Mouse (Mus musculus) ovary, postnatal 14 days (tissue): Measurements from ENCODE around the gene Gm1043.

Experiments used
- DNase-seq: peaks from one replicate; pipeline ENCODE4 v3.0.0; 2022; ENCODE audit warnings: low spot score

Gene Gm1043

GRCm38 (mm10) chr5:37198011-37198688 is 113.0 kb downstream of the Gm1043 start:
- peak; percentile 3 for DNase-seq

DNA sequence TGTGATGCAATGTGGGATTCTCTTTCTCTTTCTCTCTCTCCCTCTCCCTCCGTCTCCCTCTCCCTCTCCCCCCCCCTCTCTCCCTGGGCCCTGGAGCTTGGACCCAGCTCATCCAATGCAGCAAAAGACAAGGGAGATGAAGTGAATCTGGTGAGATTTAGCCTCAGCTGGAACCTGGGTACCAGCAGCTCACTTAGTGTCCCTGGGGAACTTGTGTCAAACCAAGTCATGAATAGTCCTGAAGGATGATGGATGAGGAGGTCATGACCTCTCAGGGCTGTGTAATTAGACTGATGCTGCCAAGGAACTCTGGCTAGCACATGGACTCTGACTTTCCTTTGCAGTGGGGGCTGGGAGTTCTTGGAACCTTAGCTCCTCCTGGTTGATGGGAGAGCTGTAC is 117.1 kb downstream of the Gm1043 start:
- no peak for DNase-seq

DNA sequence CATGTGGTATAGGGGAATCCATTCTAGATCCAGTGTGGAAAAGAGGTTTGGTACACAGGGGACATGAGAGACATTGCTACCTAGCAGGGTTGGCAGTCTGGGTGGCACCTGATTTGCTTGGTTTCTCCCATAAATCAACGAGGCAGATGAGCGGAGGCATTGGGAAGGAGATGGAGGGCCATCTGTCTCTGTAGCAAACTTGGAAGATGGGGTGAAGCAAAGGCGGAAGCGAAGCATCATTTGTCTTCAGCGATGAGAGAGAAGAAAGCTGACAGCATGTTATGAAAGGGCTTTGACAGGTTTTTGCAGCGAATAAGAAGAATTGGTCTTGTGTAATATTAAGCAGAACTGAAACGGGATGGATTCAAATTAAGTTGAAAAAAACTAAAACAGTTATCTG is 119.7 kb downstream of the Gm1043 start:
- no peak for DNase-seq

GRCm38 (mm10) chr5:37205420-37205819 is 120.2 kb downstream of the Gm1043 start:
- no peak for DNase-seq

GRCm38 (mm10) chr5:37206364-37206763 is 121.2 kb downstream of the Gm1043 start:
- no peak for DNase-seq

DNA sequence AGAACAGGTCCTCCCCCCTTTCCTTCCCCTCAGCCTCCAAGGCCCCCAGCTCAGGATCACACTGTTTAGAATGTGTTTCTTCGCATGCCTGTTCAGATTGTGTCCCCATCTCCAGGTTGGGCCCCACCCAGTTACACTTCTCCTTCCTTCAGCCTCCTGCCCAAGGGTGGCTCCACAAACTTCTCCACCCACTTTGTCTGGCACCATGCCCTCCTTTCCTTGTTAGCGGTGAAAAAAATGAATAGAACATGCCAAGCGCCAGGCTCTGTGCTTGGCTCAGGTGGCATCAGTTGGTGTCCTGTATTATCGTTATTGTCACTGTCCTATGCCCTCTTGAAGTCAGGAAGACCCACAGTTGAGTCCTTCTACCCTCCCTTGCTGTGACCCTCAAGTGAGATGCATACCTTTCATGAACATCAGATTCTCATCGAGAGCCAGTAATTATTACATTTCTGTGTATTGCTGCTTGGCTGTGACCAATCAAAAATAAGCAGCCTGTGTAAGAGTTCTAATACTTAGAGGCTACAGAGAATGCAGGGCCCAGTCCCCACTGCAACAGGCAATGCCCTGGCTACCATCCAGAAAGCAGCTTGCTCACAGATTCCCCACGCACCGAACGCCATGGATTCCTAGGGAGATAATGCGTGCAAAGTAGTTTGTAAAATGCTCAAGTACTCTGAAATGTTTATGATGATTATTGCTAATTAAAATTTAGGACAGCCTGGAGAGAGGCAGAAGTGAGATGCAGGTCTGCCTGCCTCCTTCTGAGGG is 128.0 kb downstream of the Gm1043 start:
- DNase-seq = no peak

DNA sequence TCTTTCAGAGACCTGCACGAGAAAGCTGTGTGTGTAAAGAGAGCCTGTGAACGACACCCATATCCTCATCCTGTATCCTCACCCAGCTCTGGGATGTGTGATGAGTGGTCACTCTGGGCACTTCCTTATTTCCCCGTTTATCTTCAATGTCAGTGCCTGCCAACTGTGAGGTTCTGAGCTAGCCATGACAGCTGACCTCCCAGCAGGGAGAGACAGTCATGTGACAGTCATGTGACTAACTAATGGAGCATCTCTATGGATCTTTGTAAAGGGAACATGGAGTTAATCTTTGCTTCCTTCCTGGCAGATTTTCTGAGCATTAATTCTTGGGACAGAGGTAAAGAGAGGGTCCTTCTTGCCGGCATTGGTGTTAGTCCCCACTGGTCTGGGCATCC is 128.5 kb downstream of the Gm1043 start:
- no peak for DNase-seq

DNA sequence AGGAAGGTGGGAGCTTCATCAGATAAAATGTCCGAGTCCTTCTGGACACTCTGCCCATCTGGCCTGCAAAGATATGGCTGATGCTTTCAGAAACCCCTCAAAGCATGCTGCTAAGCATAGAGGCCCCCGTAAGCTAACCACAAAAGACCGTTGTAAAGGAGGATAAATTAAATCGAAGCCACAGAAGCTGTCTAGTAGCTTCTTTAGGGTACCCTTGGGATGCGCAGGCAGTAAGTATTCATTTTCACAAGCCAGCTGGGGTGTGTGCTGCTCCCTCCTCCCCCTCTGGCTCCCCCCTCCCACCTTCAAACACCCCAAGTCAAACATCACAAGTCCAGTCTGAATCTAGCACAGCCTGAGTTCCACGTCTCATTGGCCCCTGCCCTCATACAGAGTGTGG is 129.4 kb downstream of the Gm1043 start:
- DNase-seq = no peak

DNA sequence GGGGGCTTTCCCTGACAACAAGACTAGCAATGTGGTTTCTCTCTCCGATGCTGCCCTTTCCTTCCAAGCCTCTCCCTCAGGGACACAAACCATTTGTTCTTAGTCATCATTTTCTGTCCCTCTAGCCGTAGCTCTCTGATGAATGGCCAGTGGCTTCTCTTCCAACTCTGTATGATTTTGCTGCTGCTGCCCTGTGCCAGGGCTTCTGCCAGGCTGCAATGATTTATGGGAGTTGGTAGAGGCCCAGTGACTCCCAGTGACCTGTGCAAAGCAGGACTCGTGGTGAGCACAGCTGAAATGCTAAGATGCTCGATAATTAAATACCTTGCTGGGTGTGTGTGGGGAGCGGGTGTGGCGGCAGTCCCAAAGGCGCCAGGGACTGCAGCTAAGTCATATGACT is 130.1 kb downstream of the Gm1043 start:
- no peak for DNase-seq

DNA sequence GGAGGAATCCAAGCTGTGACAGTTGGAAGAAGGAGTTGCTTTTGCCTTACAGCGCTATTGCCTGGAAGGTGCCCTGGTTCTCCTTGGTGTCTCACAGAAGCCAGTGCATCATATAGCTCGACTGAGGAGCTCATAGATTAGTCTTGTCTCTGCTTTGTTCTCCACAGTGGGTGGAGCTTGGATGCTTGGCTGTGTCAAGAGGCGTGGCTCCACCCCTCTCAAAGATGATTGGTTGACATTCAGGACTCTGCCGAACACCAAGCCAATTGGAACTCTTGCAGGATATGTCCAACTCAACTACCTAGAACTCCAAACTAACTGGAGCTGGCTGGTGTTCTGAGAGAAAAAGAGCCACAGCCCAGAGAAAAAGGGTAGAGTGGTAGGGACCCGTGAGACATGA is 134.4 kb downstream of the Gm1043 start:
- DNase-seq = no peak

DNA sequence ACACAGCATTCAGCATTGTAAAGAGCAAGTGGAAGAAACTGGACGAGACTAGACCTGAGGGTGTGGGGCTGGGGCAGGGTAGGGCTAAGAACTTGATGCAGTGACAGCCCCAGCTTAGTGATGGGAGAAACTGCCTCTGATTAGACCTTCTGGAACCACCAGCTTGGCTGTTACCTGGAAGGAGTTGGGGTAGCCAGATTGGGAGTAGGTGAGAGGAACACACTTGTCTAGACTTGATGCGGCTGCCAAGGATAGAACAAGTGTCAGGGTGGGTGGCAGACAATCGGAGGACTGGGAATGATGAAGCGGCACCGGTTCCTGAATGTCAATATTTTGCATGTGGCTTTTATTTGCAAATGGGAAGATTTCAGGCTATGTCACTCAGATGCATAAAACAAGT is 135.4 kb downstream of the Gm1043 start:
- no peak for DNase-seq

- no peak for DNase-seq
Measured at GRCm38 (mm10) chr5:37221563-37221962, 136.4 kb downstream of the Gm1043 start.

GRCm38 (mm10) chr5:37222316-37222715 is 137.1 kb downstream of the Gm1043 start:
- DNase-seq = no peak

DNA sequence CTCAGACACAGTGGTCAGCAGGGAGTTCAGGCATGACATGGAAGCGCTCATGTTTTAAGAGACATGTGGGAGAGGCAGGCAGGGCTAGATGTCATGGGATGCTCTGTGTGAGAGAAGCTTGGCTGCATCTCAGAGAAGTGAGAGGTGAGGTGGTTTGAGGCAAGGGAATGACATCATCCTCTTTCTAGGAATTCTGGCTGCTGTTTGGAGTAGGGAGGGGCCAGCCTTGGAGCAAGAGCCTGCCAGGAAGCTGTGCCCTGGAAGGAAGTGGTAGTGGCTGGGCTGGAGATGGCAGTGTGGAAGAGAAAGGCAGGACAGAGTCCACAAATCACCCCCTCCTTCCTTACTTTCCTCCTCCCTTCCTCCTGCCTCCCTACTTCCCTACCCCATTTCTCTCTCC is 140.5 kb downstream of the Gm1043 start:
- no peak for DNase-seq

DNA sequence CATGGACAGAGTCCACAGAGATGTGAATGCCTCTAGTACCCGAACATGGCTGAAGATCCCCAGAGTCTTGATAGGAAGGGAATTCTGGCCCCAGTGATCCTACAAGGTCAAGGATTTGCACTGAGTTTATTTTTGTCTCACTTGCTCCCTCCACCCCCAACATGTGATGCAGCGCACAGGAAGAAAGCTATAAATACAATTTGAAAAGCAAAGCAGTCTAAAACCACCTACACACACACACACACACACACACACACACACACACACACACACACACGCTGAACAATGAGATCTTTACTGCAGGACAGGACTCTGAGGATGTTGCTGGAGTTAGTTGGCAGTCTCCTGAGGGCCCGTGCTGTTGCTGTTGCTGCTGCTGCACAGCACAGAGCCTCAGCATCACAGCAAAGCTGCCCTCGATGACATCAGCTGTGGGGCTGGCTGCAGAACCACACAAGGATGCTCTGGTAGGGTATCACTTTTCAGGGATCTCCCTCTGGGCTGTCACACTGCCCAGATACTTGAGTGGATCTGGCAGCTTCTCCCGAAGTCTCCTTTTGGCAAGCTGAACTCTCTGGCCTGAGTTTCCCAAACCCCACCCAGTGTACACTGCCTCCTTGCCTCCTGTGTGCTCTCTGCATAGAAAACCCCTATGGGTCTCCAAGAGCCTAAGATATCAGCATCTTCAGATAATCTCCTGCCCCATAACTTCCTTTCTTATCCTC is 142.9 kb downstream of the Gm1043 start:
- no peak for DNase-seq

DNA sequence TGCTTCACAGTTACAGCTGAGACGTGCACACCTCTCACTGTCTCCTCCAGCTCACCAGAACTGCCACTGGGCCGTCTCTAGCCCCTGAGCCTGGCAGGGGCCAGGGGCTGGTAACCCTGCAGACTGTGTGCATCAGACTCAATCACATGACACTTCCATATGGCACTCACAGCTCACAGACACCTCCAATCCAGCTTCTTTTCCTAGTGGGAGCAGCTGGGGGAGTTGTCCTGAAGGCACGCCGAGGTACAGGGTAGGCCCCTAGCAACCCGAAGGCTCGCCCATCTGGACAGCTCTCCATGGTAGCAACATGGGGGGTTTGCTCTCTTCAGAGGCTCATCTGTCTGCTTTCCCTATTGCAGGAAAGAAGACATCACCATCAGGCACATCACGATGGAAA is 143.7 kb downstream of the Gm1043 start:
- DNase-seq = no peak

DNA sequence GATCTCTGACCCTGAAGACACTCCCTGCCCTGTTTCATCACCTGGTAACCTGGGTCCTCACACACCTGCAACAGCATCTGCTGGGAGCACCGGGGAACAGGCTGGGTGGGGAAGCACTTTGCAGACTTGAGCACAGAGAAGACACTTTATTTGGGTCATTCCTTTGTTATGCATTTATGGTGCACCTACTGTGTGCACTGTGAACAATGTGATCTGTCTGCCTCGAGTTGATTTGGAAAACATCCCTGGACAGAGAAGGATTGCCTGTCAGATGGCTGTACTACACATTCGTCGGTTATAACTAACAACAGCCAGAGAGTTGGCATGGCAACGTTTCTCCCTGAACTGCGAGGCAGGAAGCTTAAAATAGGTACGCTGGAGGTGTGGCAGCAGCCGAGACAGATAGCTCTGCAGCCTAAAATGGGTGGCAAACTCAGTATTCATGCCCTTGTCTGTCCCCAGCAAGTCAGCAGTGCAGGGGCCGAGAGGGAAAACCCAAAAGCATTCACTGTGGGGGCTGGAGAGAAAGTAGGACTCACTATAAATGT is 147.9 kb downstream of the Gm1043 start:
- DNase-seq = no peak

GRCm38 (mm10) chr5:37238654-37239053 is 153.5 kb downstream of the Gm1043 start:
- DNase-seq = no peak

DNA sequence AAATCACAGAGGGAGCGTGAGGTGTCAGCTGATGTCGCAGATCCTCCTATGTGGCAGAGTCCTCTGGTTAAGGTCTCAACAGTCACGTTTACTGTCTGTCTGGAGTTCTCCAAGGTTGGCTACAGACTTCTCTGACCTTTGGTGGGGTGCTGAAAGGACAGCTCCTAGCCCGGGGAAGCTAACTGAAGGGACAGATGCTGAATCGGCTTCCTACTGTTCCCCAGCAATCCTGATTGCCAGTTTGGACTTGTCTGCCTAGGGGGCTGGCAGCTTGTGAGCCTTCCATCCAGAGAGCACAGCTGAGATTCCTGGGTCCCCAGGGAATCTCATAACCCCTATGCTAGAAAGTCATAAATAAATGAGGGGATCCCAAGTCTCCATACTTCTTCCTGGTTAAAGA is 155.4 kb downstream of the Gm1043 start:
- DNase-seq = peak; percentile 15

- no peak for DNase-seq
Measured at GRCm38 (mm10) chr5:37241224-37241623, 156.1 kb downstream of the Gm1043 start.

GRCm38 (mm10) chr5:37241651-37242151 is 156.5 kb downstream of the Gm1043 start, which contains the start of gene Crmp1:
TSS of gene Crmp1 (plus strand) at chr5:37241940.
- no peak for DNase-seq

- no peak for DNase-seq
Measured at GRCm38 (mm10) chr5:37242360-37243168, 157.4 kb downstream of the Gm1043 start.
